Mouse (Mus musculus) cerebellum, adult 8-10 months (tissue): ENCODE measurements around the gene Sh3bp5.

Experiments used
- DNase-seq: peaks from one replicate; pipeline ENCODE4 v3.0.0; 2022

Sh3bp5 gene

DNA sequence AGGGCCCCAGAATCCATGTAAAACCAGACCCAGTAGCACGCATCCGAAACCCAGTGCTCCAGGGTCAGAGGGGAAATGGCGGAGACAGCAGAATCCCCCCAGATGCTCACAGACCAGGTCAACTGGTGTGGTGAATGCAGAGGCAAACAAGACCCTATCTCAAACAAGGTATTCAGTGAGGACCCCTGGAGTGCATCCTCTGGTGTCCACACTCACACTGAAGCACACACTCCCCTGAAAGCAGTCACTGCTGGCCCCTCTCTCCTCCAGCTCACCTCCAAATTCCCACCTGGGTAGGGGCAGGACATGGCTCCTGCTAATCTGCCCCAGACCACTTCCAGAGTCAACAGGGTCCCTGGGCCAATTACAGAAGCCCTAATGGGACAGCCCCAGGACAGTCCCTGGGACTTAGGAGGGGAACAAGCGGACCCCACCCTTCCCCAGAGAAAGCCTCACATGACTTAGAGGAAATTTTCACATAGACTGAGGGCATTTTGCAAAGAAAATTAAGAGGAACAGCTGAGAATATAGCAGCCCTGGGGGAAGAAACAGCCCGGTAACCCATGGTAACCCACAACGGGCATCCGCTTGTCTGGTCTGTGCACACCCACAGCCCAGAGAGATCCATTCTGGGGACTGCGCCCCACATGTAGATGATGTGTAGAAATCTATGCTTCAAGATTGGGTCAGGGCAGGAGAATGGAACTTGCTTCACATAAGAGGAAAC lies 46.3 kb downstream of the Sh3bp5 start:
- no peak for DNase-seq

DNA sequence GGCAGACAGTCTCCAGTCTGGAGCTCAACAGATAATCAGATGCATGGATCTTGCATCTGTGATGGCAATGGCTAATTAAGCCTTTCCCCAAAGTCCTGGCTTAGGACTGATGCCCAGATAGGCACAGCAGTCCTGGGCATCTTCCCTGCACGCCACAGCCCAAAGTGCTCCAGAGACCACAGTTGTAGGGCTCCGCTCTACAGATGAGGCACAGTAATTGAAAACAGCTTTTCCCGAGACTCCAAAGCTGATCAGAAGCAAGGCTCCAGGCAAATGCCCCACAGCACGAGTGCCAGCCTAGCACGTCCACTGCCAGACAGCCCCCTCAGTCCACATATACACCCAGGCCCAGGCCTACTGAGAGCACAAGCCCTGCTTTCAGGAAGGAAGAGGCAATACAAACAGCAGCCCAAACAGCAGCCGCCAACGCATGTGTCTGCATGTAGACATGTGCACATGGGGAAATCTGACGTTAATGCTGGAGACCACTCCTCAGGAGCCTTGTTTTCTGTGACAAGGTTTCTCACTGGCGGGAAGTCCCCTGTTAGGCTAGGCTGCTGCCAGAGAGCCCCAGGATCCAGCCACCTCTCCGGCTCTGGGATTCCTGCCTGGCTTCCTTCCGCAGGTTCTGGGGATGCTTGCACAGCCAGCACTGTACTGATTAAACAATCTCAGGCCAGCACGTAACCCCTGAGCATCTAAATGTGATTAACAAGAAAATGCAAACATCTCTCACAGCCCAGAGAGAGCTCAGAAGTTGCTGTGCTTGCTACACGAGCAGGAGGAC lies 47.6 kb downstream of the Sh3bp5 start:
- DNase-seq = no peak

DNA sequence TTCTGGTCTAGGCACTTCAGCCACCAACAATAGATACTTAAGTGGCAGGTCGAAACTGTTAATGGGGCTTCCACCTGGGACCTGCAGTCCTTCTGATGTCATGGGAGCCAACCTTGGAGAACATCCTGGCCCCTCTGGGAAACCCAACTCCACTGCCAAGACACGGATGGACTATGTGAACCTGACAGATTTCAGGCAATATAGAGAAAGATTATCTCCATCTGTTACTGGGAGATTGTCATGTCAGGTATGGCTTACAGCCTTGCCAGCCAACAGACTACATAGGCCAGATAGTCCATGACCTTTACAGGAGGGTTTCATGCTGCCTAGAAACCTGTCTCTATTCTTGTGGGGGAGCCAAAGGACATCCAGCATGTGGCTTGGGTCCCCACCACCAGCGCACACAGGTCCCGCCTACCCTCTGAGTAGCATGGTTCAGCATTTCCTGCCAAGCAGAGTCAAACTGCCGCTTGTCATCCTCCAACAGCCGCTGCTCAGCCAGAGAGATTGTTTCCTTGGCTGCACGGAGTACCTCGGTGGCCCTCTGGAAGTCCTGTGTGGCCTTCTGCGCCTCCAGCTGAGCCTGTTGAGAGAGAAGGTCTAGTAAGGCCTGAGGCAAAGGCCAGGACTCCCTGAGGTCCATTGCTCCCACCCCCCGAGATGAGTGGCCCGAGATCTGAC lies 48.4 kb downstream of the Sh3bp5 start:
- DNase-seq = no peak

DNA sequence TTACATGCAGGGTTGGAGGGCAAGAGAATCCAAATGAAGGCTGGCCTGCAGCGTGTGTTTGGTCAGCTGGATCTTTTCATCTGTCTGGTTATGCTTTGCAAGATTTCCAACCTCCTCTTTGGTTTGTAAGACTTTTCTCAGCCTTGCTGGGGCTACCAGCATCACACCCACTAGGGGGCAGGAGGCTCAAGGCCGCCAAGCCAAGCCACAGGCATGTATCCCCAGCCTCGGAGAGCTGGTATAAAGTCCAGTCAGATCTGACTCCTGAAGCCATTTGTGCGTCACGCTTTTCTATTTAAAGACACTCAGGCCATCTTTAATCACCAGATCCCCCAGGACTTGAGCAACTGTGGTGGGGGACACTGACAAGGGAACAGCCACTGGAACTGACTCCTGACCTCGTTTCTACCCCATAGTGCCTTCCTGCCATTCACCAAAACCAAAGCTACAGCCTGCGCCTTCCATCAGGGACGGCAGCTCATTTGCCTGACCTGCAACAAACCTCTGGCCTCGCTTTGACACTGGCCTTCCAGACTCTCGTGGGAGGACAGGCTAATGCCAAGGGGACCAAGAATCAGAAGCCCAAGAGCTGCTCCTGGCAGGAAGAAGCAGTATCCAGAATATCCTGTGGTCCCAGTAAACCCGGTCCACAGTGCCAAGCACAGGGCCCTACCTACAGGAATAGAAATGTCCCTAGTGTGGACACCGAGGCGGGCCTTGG lies 49.7 kb downstream of the Sh3bp5 start:
- peak; percentile 83 for DNase-seq

DNA sequence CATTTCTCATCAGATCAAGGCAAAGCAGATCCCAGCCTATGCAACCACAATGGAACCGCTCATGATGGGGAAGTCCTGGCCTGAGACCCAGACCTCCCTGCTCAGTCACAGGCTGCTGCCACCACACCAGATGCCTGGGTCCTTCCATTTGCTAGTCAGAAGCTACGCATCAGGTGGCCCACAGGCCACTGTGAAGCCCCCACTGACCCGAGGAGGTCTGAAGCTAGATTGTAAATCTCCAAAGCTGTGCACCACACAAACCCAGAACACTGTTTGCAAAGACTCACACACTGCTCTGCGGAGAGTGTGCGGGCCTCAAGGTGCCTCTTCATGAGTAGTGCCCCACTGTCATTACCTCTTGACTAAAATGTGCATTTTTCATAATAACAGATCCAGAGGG lies 50.5 kb downstream of the Sh3bp5 start:
- no peak for DNase-seq

DNA sequence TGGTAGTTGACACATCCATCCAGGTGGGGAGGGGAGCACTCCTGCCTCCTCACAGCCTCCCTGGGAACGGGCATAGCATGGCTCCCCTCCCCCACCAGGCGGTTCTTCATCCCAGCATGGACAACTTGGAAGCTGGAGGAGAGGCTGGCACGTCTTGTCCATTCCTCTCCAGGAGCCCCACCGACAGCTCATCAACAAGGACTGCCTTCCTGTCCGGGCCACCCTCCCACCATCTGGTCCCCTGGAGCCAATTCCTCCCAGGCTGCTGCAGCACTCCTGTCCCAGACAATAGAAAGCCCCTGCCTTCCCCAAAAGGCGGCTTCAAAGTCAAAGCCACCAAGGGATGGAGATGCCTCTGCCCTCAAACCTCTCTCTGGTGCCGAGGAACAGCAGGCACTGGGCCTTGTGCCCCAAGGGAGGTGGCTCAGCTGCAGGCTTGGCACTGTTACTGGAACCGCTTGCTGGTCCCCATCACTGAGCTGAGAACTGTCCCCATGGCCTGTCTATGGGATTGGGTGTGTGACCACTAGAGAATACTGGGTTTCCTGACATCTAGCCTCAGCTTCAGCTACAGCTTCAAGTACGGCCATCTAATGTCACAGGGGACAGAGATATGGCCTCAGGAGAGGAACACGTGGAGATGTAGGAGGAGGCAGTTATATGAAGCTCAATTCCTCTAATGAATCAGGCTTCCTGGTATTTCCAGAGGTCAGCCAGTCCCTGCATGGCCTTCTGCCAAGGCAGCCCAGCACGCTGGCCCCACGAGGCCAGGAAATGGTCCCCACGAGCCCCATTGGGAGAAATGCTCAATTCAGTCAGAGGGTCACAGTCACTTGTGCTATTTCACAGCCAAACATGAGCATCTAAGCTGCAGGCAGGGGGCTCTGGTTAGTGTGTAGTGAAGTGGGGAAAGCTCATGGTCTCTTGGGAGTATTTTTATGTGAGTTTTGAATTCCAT lies 51.2 kb downstream of the Sh3bp5 start:
- peak; percentile 74 for DNase-seq

DNA sequence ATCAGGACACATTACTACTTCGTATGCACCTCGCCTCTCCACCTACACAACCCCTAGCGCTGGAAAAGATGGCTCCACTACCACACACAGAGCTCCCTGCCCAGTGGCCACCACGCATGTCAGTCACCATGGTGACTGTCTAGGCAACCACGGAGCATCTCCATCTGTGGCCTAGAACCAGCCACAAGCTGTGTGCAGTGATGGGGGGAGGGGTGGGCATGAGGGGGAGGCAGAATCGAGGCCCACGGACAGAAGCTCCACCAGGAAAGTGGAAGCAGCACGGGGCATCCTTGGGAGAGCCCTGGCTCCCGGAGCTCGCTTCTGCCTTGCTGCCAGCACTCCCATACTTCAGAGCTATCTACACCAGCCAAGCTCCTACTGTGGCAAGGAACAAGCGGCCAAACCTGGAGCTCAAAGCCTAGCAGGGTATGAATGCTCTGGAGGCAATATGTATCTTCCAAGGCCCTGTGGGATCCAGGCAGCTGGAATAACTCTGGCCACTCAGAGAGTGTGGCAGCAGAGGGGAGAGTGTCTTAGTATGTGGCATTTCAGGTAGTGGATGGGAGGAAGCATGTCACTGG lies 52.3 kb downstream of the Sh3bp5 start:
- no peak for DNase-seq

DNA sequence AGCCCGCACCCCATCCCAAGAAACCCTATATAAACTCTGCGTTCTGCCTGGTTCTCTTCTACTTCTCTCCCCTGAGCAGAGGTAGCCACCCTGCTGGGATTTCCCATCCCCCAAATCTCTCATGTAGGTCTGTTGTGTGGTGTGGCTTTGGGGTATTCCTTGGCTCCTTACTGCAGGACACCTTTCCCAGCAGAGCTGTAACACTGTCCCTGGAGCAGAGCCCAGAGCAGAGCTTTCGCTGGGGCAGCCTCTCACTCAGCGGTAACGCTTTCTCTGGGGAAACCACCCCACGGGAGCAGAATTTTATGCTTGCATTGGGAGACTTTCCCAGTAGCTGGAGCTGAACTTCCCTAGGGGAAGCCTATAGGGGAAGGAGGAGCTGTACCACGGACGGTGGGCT lies 53.6 kb downstream of the Sh3bp5 start:
- no peak for DNase-seq

DNA sequence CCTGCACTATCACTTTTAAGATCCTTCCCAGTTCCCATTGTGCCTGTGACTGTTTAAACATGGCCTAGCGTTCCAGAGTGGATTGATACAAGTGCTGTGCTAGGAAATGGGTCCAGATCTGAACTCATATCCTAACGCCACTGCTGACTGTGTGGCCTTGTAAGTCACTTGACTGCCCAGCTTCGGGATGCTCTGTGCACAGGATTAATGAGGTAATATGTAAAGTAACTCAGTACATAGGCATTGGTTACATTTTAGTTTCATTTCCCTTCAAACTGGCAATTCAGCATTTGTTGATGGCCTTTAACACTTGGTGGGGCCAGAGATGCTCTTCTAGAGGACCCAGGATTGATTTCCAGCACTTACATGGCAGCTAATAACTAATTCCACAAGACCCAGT lies 59.5 kb downstream of the Sh3bp5 start:
- DNase-seq = no peak

DNA sequence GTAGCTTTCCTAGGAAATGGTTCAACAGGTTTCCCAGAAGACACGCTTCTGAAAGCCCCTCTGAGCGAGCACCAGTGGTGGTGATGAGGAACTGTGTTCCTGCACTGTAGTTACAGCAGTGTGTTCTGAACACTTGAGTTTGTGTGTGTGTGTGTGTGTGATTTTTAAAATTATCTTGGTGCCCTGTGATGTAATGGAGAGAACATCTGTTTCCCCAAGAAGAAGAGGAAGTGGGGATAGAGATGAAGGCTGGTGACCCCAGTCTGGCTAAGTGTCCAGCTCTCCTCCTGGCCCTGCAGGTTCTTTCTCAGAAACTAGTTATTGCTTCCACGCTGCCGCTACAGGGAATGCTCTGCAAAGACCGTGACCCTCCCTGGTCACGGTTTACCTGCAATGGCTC lies 61.5 kb downstream of the Sh3bp5 start:
- DNase-seq = no peak

DNA sequence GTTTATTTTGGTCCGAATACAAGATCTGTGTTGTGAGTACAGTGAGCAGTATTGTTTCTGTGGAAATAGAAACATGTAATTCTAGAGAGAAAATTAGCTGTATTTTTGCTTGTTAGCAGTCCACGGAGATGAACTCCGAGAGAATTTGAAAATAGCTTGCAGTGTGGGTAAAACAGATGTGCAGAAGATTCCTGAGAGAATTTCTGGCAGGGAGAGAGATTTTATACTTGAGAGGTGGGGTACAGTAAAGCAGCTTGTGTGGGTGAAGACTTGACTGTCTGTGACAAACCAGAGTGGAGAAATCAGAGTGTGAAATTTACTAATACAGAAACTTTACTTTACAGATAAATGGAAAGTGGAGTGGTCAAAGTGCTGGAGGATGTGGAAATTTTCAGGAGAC lies 66.5 kb downstream of the Sh3bp5 start:
- DNase-seq = no peak

DNA sequence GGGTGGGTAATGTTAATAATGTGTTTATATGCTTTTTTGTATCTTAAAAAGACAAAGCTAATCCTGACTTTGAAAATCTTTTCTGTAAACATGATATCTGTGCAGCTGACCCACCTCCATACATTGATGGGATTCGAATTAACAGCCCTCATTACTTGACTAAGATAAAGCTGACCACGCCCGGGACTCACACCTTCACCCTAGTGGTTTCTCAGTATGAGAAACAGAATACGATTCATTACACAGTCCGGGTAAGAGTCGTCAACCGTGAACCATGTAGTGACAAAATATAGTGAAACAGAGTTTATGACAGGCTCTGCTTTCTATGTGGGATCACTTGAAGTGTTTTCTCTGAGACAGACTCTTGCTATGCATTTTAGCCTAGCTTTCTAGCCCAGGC lies 67.9 kb downstream of the Sh3bp5 start:
- DNase-seq = no peak

DNA sequence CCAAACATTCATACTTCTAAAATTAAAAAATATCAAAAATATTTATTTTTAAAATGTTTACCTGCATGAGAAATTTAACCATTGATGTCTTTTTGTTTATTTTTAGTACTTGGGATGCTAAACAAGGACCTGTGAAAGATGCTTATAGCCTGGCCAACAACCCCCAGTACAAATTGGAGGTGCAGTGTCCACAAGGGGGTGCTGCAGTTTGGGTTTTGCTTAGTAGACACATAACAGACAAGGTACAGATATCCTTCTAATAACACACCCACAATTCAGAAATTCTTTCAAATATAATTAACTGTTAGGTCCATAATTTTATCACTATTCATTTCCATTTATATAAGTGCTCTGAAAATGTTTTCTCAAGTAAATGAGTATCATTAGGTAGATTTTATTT lies 70.5 kb downstream of the Sh3bp5 start:
- peak; percentile 79 for DNase-seq

DNA sequence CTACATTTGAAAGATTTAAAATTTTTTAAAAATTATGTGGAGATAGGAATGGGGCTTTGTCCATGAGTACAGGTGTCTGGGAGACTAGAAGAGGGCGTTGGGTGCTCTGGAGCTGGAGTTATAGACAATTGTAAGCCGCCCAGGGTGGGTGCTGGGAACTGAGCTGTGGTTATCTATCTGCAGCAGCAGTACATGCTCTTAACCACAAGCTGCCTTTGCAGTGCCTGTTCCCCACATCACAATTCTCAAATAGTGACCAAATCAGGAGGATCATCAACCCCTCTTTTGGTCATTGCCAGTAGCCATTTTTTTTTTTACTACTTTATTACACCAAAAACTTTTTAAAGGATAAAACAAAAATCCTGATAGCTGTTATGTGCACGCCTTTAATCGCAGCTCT lies 71.3 kb downstream of the Sh3bp5 start:
- no peak for DNase-seq

DNA sequence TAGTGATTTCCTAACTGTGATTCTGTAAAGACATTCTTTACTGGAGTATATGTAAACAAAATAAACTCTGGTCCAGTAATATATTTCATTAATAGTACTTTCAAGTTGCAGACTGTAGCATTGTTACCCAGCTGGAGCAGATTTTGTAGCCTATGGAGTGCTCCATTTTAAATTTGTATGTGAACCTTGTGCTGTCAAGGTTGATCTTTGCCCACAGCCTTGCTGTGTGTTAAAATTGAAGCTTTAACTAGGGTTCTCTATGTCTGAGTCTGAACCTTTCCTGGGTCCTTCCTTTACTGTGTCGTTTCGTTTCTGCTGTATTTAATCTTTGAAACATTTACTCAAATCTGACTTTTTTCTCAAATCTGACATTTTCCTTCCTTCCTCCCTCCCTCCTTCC lies 73.6 kb downstream of the Sh3bp5 start:
- no peak for DNase-seq

DNA sequence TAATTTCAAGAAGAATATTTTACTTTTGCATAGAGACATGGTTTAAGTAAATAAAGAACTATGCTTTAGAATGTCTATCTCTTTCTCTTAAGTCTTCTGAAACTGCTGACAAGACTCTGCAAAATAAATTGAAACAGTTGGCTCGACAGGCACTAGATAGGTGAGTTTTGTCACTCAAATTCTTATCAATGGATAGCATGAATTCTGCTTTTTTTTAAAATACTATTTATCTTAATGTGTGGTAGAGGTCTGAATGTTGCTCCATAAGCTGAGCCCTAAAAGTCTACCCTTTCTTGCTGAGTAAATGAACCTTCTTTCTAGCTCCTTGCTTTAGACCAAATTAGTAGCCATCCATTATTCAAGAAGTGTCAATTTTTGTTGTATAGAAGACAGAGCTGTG lies 90.5 kb downstream of the Sh3bp5 start:
- DNase-seq = no peak

DNA sequence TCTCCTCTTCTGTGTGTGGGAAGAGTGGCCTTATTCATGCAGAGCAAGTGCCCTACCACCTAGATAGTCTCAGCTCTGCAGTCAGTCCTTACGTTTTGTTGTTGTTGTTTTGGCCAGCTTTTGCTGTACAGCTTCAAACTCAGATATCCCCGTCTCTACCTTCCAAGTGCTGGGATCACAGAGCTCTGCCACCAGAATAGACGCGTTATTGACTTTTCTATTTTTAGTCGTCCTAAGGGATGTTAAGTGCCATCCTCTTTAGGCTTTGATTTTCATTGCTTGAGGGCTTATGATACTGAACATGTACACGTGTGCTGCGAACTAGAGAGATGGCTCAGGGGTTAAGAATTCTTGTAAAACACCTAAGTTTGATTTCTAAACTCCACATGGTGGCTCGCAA lies 92.6 kb downstream of the Sh3bp5 start:
- DNase-seq = no peak

DNA sequence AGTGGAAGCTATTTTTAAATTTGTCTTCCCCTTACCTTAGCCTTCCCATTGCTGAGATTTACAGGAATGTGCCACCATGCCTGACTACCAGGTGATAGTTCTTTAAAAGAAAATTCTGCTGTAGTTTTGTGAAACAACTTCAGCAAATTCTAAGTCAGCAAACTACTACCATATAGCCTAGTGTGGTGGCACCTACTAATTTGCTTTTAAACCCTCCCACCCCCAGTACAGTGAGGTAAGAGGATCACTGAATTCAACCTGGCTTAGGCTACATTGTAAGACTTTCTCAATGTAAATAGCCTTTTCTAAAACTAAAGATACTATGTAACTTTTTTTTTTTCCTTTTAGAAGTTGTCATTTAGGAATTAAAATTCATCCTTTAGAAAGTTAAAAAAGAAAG lies 97.9 kb downstream of the Sh3bp5 start:
- no peak for DNase-seq

DNA sequence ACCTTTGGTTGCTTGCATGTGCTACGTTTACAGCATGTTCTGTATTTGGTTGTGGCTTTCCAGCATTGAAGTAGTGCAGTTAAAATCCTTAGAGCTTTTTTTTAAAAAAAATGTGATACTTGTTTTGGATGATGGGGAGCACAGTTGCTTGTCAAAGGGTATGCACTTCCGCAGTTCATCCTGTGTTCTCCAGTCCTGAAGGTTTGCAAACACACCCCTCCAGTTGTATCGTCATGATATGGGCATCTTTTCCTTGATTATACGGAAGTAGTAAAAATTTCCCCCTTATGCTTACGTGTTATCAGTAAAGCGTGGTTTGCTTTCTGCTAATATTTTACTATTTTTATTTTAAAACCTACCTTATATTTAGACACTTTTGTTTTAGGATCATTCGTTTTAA lies 98.5 kb downstream of the Sh3bp5 start:
- no peak for DNase-seq

DNA sequence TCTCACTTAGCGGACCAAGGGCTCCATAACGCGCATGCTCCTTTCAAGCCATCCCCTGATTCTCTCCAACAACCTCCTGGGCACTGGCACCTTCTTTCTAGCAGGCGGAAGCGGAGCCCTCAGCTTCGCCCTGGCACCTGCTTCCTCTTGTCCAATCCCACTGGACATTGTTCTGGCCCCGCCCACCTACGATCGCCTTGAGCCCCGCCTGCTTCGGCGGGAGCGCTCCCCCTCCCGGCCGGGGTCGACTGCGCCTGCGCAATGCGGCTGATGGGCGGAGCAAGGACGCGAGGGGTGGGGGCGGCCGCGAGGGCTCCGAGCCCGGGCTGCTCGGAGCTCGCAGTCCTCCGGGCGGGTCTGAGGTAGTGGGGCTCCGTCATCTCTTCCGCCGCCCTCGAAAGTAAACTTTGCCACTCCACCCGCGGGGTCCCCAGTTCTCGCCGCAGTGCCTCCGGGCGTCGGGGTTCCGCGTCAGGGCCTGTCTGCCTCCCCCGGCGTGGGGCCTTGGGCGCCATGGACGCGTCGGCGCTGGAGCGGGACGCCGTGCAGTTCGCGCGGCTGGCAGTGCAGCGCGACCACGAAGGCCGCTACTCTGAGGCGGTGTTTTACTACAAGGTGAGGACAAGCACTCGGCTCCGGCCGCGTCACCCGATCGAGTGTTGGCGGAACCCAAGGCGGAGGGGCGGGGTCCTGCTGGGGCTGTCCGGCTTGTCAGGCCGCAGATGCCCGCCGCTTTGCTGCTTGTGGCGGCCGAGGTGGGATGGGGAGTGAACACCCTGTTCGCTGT lies 99.3 kb downstream of the Sh3bp5 start, which contains the start of gene Capn7:
Gene Capn7, plus strand, starts transcription at position 270 of the 787 bp plus-strand sequence.
- peak; percentile 99 for DNase-seq

DNA sequence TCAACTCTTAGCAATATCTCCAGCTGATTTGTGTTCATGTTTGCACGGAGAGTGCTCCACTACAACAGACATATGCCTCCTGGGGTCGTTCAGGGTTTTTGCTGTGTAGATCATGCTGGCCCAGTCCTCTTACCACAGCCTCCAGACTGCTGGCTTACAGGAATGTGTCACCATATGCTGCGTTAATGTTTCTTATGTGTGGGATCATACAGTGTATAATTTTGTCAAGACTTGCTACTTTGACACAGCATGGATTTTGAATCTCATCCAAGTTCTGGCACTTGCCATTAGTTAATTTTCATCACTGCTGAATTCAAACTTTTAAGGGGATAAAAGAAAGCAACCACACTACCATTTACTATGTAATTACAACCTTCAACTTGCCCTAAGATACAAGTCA lies 100.1 kb downstream of the Sh3bp5 start:
- no peak for DNase-seq
